Comparison of ENCODE assay signal across 8 mouse cellular contexts in the genomic region with DNA sequence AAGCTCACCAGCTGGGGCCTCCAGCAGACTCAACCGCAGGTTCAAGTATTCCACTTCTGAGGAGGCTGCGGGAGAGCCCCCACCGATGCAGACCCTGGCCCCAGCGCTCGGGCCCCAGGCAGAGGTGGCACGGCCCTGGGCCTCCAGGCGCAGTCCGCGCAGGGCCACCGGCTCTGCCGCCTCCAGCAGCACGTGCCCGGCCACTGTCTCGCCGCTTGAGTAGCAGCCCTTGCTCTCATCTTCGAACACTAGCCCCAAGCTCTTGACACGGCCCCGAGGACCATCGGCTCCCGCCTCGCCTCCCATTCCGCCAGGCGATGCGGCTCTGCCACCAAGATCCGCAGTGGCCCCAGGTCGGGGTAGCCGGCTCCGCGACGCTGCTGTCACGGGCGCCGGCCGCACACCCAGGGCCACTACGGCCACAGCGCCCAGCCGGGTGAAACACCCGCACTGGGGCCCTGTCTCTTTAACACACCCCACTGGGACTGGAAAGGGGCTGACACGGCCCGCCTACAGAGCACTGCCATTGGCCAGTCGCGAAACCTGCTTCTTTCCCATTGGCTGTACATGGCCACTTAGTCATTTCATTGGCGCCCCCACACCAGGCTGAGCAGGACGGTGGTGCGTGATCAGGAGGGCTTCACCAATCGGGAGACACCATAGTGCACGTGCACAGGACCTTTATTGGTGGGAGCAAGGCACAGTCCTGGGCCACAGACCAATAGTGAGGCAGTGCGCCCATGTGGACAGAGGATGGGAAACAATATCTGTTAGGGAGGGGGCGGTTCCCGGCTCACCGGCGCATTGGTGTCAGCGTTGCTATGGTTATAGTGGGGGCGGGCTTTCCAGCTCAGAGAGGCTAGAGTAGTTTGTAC. TPM values are rescaled to one million over a fixed set of nuclear protein-coding genes. Genes with fewer than 3 reads are reported as not detected.
DNase-seq lines count a peak whose midpoint lies in the region; ATAC-seq and TF ChIP-seq lines count a peak whose summit lies in the region.

A gene (minus strand): TSS at position 481 of the 875 bp plus-strand sequence.

- TF ChIP-seq POLR2A in ES-Bruce4 (IDR thresholded peaks at IDR 0.05; ENCODE audit: insufficient read depth, low read length), result peak; percentile 58

- peak; percentile 100 for ATAC-seq in forebrain, embryonic 15.5 days (replicated peaks)
- ATAC-seq in liver, embryonic 16.5 days (ENCODE audit: low read depth), result peak; percentile 99
- ATAC-seq in neural tube, embryonic 13.5 days (ENCODE audit: low read depth), result peak; percentile 100

- no peak within 1 kb of the TSS for H3K27ac ChIP-seq in ES-Bruce4 (ENCODE audit: insufficient read depth, low read length)
- peak within 1 kb of the TSS; percentile 81 for H3K27ac ChIP-seq in forebrain, embryonic 15.5 days (replicated peaks)
- H3K27ac ChIP-seq in liver, embryonic 16.5 days (ENCODE audit: low read length), result 0 out of 2 replicates have a peak within 1 kb of the TSS, but pooled peaks have one; percentile 5
- H3K27ac ChIP-seq in neural tube, embryonic 13.5 days (replicated peaks), result peak within 1 kb of the TSS; percentile 84

- intact Hi-C loops in heart, postnatal 14 days (cut with DNase I), result loop anchor here (5.0 kb wide), 1 partner anchor 73 kb away; no protein-coding TSS in a partner anchor

- DNase-seq in cerebellum, adult 18-20 months, result peak; percentile 97 to 98
- DNase-seq in heart, postnatal 14 days, result peak; percentile 97 to 98
- DNase-seq in large intestine, adult 2 months (ENCODE audit: low read depth, low spot score), result peak; percentile 98
- peak; percentile 99 for DNase-seq in telencephalon, adult 2 months (ENCODE audit: low read depth, low spot score)

- H3K9me3 ChIP-seq in ES-Bruce4 (replicated peaks; ENCODE audit: control insufficient read depth, insufficient read depth, low read length, poor library complexity, severe bottlenecking), result no peaks in the 10 kb centered on the region
- no peaks in the 10 kb centered on the region for H3K9me3 ChIP-seq in forebrain, embryonic 15.5 days
- no peaks in the 10 kb centered on the region for H3K9me3 ChIP-seq in liver, embryonic 16.5 days (replicated peaks; ENCODE audit: control insufficient read depth, low read length)
- no peaks in the 10 kb centered on the region for H3K9me3 ChIP-seq in neural tube, embryonic 13.5 days

- H3K9ac ChIP-seq in ES-Bruce4 (ENCODE audit: low read depth, poor library complexity, severe bottlenecking), result peak within 1 kb of the TSS; percentile 74
- peak within 1 kb of the TSS; percentile 75 for H3K9ac ChIP-seq in forebrain, embryonic 15.5 days (replicated peaks)
- H3K9ac ChIP-seq in liver, embryonic 16.5 days (ENCODE audit: low read depth, low read length), result peak within 1 kb of the TSS; percentile 55
- H3K9ac ChIP-seq in neural tube, embryonic 13.5 days, result peak within 1 kb of the TSS; percentile 94

- no peak for TF ChIP-seq CTCF in ES-Bruce4 (IDR thresholded peaks at IDR 0.05; ENCODE audit: low read depth, low read length)

- under 1% methylated on average over 54 of the region's 54 CpGs for WGBS in forebrain, embryonic 15.5 days
- WGBS in large intestine, adult 2 months, result under 1% methylated on average over 54 of the region's 54 CpGs
- WGBS in liver, embryonic 16.5 days (ENCODE audit: insufficient replicate concordance), result under 1% methylated on average over 54 of the region's 54 CpGs
- WGBS in neural tube, embryonic 13.5 days, result under 1% methylated on average over 54 of the region's 54 CpGs

- H3K36me3 ChIP-seq in ES-Bruce4 (ENCODE audit: control insufficient read depth, insufficient read depth, low read length, poor library complexity, severe bottlenecking), result peaks cover 4% of the 10 kb centered on the region; the same call in 1 of the 2 replicates
- no peaks in the 10 kb centered on the region for H3K36me3 ChIP-seq in forebrain, embryonic 15.5 days
- no peaks in the 10 kb centered on the region for H3K36me3 ChIP-seq in liver, embryonic 16.5 days (ENCODE audit: control insufficient read depth, insufficient read depth)
- H3K36me3 ChIP-seq in neural tube, embryonic 13.5 days, result peaks cover 8% of the 10 kb centered on the region; the same call in 1 of the 2 replicates

- TF ChIP-seq EP300 in ES-Bruce4 (IDR thresholded peaks at IDR 0.05; ENCODE audit: insufficient read depth, low read depth, low read length), result peak; percentile 88

- H3K4me1 ChIP-seq in ES-Bruce4 (ENCODE audit: control insufficient read depth, insufficient read depth, low read length), result peaks cover 3% of the 10 kb centered on the region
- H3K4me1 ChIP-seq in forebrain, embryonic 15.5 days, result peaks cover 46% of the 10 kb centered on the region
- peaks cover 4% of the 10 kb centered on the region; the same call in 1 of the 2 replicates for H3K4me1 ChIP-seq in liver, embryonic 16.5 days (ENCODE audit: control insufficient read depth, low read depth, low read length)
- peaks cover 41% of the 10 kb centered on the region for H3K4me1 ChIP-seq in neural tube, embryonic 13.5 days (replicated peaks)

- no peaks in the 10 kb centered on the region for H3K27me3 ChIP-seq in ES-Bruce4 (ENCODE audit: control insufficient read depth, insufficient read depth, low read length, poor library complexity, severe bottlenecking)
- H3K27me3 ChIP-seq in forebrain, embryonic 15.5 days, result no peaks in the 10 kb centered on the region
- no peaks in the 10 kb centered on the region for H3K27me3 ChIP-seq in liver, embryonic 16.5 days (ENCODE audit: control insufficient read depth, insufficient read depth, low read depth, low read length)
- H3K27me3 ChIP-seq in neural tube, embryonic 13.5 days, result no peaks in the 10 kb centered on the region

- H3K4me3 ChIP-seq in ES-Bruce4 (ENCODE audit: low read depth, low read length), result peak within 1 kb of the TSS; percentile 84
- H3K4me3 ChIP-seq in forebrain, embryonic 15.5 days, result peak within 1 kb of the TSS; percentile 75
- H3K4me3 ChIP-seq in liver, embryonic 16.5 days (ENCODE audit: low read depth, low read length), result peak within 1 kb of the TSS; percentile 66
- H3K4me3 ChIP-seq in neural tube, embryonic 13.5 days, result peak within 1 kb of the TSS; percentile 92

- peak within 1 kb of the TSS; percentile 83 for H3K4me2 ChIP-seq in forebrain, embryonic 15.5 days (replicated peaks)
- H3K4me2 ChIP-seq in liver, embryonic 16.5 days (ENCODE audit: low read depth, low read length), result peak within 1 kb of the TSS; percentile 68
- H3K4me2 ChIP-seq in neural tube, embryonic 13.5 days, result peak within 1 kb of the TSS; percentile 69

RNA-seq across cellular contexts. Expression of the gene that starts here (rescaled TPM):
- polyA plus RNA-seq in ES-Bruce4 (2011; ENCODE audit: insufficient read depth, insufficient read length, low read depth, missing spikeins), result 40.4 and 44.1 TPM in 2 replicates
- 32.1 and 34.4 TPM in 2 replicates for polyA plus RNA-seq in forebrain, embryonic 15.5 days (2015; fragmentation: Nextera tagmentation; extraction: Ambion mirVana)
- total RNA-seq in heart, postnatal 14 days (2021), result 10 to 100 TPM; 11.2 to 15.7 TPM
- 9.7 and 14.1 TPM in 2 replicates for polyA plus RNA-seq in large intestine, adult 2 months (2012; rRNA removed)
- polyA plus RNA-seq in liver, embryonic 16.5 days (2015; fragmentation: Nextera tagmentation; extraction: Ambion mirVana), result 2.7 and 3.5 TPM in 2 replicates
- polyA plus RNA-seq in neural tube, embryonic 13.5 days (2015; fragmentation: Nextera tagmentation; extraction: Ambion mirVana), result 28.1 and 29.6 TPM in 2 replicates
